Mouse (Mus musculus) liver, embryonic 14.5 days (tissue): ENCODE results near the gene H2-DMa. TPM values are rescaled to one million over a fixed set of nuclear protein-coding genes. Genes with fewer than 3 reads are reported as not detected.
A peak's percentile ranks its signal among the peaks of the same experiment; 100 is the strongest.

Source experiments
- ATAC-seq: fragments of 200-750 bp; cut with Nextera tagmentation; 2 replicates; pipeline ENCODE4 v1.8.0; 2017; ENCODE audit warnings: moderate number of reproducible peaks, mild to moderate bottlenecking, moderate library complexity; ENCODE audit not compliant: insufficient read depth
- DNase-seq, 3 experiments: peaks; one replicate each; pipeline ENCODE4 v3.0.0-alpha.2; 2012 to 2013; ENCODE audit warnings: low read depth in 3 of 3, low spot score in 3 of 3
- H3K27ac ChIP-seq: fragments of 300-500 bp; sonication (generic); 2 replicates; pipeline ENCODE4 v1.5.1; 2014; ENCODE audit warnings: moderate library complexity, mild to moderate bottlenecking, control low read depth, inconsistent platforms
- H3K27me3 ChIP-seq: fragments of 300-500 bp; sonication (generic); 2 replicates; pipeline ENCODE4 v1.6.1; 2014; ENCODE audit warnings: mild to moderate bottlenecking, low read length, moderate library complexity; ENCODE audit not compliant: control insufficient read depth, insufficient read depth
- H3K36me3 ChIP-seq: fragments of 300-500 bp; sonication (generic); replicated peaks from 2 replicates; pipeline ENCODE4 v1.6.1; 2014; ENCODE audit warnings: low read depth; ENCODE audit not compliant: control insufficient read depth, insufficient read depth
- H3K4me1 ChIP-seq, 2 experiments: fragments of 200-500 bp in 1 of 2; fragments of 300-500 bp in 1 of 2; sonication (generic) in 1 of 2; replicated peaks; 2 replicates each; pipeline ENCODE4 v1.6.1; 2012 to 2014; ENCODE audit warnings: antibody characterized with exemption in 1 of 2, inconsistent platforms in 1 of 2, low read length in 1 of 2; ENCODE audit not compliant: control insufficient read depth in 2 of 2, insufficient read depth in 2 of 2
- H3K4me2 ChIP-seq: fragments of 300-500 bp; sonication (generic); 2 replicates; pipeline ENCODE4 v1.6.1; 2014; ENCODE audit warnings: low read depth, mild to moderate bottlenecking, control low read depth, moderate library complexity
- H3K4me3 ChIP-seq, 2 experiments: fragments of 200-500 bp in 1 of 2; fragments of 300-500 bp in 1 of 2; sonication (generic) in 1 of 2; 2 replicates each; pipeline ENCODE4 v1.5.1; 2012 to 2014; ENCODE audit warnings: low read depth in 2 of 2, low read length in 2 of 2, mild to moderate bottlenecking in 2 of 2, control low read depth in 1 of 2, inconsistent platforms in 1 of 2, moderate library complexity in 1 of 2; ENCODE audit not compliant: insufficient read depth in 1 of 2
- H3K9ac ChIP-seq: fragments of 300-500 bp; sonication (generic); replicated peaks from 2 replicates; pipeline ENCODE4 v1.6.1; 2014; ENCODE audit warnings: mild to moderate bottlenecking, control low read depth, moderate library complexity
- H3K9me3 ChIP-seq: fragments of 300-500 bp; sonication (generic); 2 replicates; pipeline ENCODE4 v1.6.1; 2016; ENCODE audit warnings: low read length, mixed read lengths; ENCODE audit not compliant: control insufficient read depth
- CTCF ChIP-seq: IDR thresholded peaks from 2 replicates; pipeline ENCODE4 v1.5.1; 2016; ENCODE audit warnings: antibody characterized with exemption, low read depth, control low read depth
- EP300 ChIP-seq: IDR thresholded peaks from 2 replicates; pipeline ENCODE4 v1.6.1; 2016; ENCODE audit warnings: antibody characterized with exemption, low read depth
- WGBS: fragments of 180-500 bp; shearing (Covaris S2); extraction: QIAGEN DNeasy Blood & Tissue Kit; methylation state at CpG from one replicate; pipeline ENCODE4 v1.1.7; 2014; ENCODE audit not compliant: insufficient replicate concordance; 5-methylcytosine and 5-hydroxymethylcytosine counted together
- polyA plus RNA-seq, 2 experiments: library from polyadenylated mRNA; depleted of rRNA in 1 of 2; stranded (reverse) in 1 of 2; unstranded in 1 of 2; fragments of >200 nt; fragmentation: Nextera tagmentation in 1 of 2; extraction: Ambion mirVana in 1 of 2; gene quantifications; 2 replicates each; pipeline versions ENCODE4 v1.2.1 to v1.2.3; 2012 to 2014

H2-DMa gene
- polyA plus RNA-seq, 2 experiments: 3.1 to 4.4 TPM

DNA sequence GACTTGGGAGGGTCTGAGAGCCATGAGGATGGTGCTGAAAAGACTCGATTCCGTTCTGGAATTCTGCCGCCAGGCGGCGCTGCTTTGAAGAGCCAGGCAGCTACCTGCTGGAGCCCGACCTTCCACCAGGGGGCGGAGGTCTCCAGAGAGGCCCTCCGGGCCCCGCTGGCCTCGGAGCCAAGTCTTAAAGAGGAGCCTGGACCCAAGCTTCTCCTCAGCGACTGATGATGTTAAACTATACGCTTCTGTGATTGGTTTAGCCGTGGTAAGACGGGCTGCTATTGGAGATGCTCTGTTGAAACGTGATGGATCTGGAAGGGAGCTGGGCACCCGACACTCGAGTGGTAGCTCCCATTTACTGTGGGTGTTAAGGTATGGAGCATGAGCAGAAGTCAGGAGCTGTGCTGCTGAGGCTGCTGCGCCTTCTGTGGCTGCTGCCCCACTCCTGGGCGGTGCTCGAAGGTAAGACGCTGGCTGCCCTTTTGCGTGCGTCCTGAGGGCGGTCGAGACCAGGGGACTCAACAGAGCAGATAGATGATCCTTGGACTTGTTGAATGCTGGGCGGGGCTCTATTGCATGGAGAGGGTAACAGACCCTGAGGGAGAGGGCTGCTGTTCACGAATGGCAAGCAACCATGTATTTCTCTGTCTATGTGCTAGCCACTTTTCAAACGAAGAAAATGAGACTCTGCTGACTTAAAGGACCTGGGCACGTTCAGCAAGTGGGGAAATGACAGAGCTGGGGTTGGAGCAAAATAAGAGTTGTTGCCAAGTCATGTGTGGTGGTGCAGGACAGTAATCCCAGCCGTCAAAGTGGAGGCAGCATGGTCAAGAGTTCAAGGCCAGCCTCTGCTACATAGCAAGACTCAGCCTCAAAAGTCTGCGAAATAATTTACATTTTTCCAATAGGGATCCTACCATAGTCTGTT lies 16.2 kb downstream of the H2-DMa start:
- no peaks in the 10 kb centered on the region for H3K36me3 ChIP-seq
- 6% methylated on average over 31 of the region's 31 CpGs for WGBS
- H3K27ac ChIP-seq: no peak overlapping the region
- H3K4me3 ChIP-seq: peak overlapping the region; percentile 7 to 27
- H3K4me1 ChIP-seq: peaks cover 3 to 12% of the 10 kb centered on the region in 2 experiments; a peak in 3 of 4 replicates
- peak; percentile 87 for ATAC-seq
- no peak overlapping the region for H3K9ac ChIP-seq
- H3K4me2 ChIP-seq: peak overlapping the region; percentile 48
- H3K9me3 ChIP-seq: no peaks in the 10 kb centered on the region
- DNase-seq: peak; percentile 88 to 90 (median 89)
- TF ChIP-seq EP300: no peak
- TF ChIP-seq CTCF: peak; percentile 100
- peaks cover 16% of the 10 kb centered on the region for H3K27me3 ChIP-seq

DNA sequence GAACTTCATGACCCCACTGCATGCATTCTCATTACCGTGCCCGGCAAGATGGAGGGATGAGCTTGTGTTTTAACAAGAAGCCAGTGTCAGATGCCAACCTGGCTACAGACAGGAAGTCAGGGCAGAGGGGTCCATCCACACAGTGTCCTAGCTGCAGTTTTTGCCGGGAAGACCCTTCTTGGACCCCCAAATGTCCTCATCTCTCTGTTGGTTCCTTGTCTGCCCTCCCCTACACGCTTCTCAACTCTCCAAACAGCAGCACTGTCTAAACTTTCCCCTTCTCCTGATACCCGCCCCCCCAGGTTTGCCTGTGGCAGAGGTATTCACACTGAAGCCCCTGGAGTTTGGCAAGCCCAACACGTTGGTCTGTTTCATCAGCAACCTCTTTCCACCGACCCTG lies 18.3 kb downstream of the H2-DMa start:
- H3K9ac ChIP-seq: no peak overlapping the region
- peaks cover 3 to 12% of the 10 kb centered on the region in 2 experiments; a peak in 3 of 4 replicates for H3K4me1 ChIP-seq
- no peak for TF ChIP-seq EP300
- no peak for TF ChIP-seq CTCF
- H3K27me3 ChIP-seq: peaks cover 19% of the 10 kb centered on the region
- ATAC-seq (no peak), DNase-seq (no peak)
- H3K9me3 ChIP-seq: no peaks in the 10 kb centered on the region
- WGBS: 55% methylated on average over 7 of the region's 7 CpGs
- H3K4me3 ChIP-seq: no peak overlapping the region
- no peaks in the 10 kb centered on the region for H3K36me3 ChIP-seq
- no peak overlapping the region for H3K27ac ChIP-seq
- H3K4me2 ChIP-seq: no peak overlapping the region

DNA sequence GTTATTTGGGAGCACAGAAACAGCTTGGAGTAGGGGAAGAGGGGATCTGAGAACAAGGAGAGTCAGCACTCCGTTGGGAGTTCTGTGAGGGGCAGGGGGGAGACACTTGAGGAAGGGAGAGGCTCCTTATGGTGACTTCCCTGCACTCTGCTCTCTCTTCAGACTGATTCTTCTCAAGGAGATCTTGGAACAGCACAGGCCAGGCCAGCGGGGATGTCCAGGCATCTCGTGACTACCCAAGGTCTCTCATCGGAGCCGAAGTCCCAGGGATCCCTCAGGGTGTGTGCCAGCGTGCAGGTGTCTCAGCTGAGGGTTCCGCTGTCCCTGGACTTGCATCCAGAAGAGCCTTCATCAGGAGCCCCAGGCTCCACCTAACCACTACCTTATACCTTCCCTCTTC lies 19.3 kb downstream of the H2-DMa start:
- 73% methylated on average over 7 of the region's 7 CpGs for WGBS

DNA sequence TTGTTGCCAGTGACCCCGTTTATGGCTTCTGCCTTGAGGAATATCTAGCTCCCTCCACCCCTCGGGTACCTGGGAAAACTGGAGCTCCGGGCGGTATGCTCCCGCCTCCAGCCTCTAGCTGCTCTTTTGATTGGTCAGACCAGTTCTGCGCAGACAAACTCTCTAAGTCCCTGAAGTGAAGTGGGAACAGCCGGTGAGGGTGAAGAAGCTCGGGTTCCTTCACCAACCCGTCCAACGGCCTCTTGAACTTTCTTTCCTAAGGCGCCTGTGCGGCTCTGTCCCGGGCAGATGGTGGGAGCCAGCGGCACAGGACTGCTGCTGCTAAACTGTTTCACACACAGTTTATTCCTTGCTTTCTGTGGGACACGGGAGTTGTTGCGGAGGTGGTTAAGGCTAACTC lies 20.1 kb downstream of the H2-DMa start:
- no peak for ATAC-seq
- H3K27me3 ChIP-seq: peaks cover 19% of the 10 kb centered on the region
- H3K27ac ChIP-seq: no peak overlapping the region
- peak overlapping the region; percentile 35 to 37 for H3K4me3 ChIP-seq
- peak overlapping the region; percentile 33; the same call in 1 of the 2 replicates for H3K9ac ChIP-seq
- H3K36me3 ChIP-seq: no peaks in the 10 kb centered on the region
- TF ChIP-seq CTCF: no peak
- TF ChIP-seq EP300: no peak
- no peak for DNase-seq
- 9% methylated on average over 16 of the region's 16 CpGs for WGBS
- H3K4me1 ChIP-seq: peaks cover 3 to 14% of the 10 kb centered on the region in 2 experiments; a peak in 3 of 4 replicates
- no peaks in the 10 kb centered on the region for H3K9me3 ChIP-seq
- peak overlapping the region; percentile 66 for H3K4me2 ChIP-seq

More for the DNA sequence above, 19.3 kb downstream of the H2-DMa start:
- ATAC-seq: no peak
- TF ChIP-seq CTCF: no peak
- TF ChIP-seq EP300: no peak
- H3K9ac ChIP-seq: no peak overlapping the region
- H3K4me2 ChIP-seq: no peak overlapping the region
- DNase-seq: no peak
- H3K27me3 ChIP-seq: peaks cover 19% of the 10 kb centered on the region
- no peaks in the 10 kb centered on the region for H3K36me3 ChIP-seq
- no peak overlapping the region for H3K27ac ChIP-seq
- no peaks in the 10 kb centered on the region for H3K9me3 ChIP-seq
- H3K4me3 ChIP-seq: no peak overlapping the region
- peaks cover 3 to 14% of the 10 kb centered on the region in 2 experiments; a peak in 3 of 4 replicates for H3K4me1 ChIP-seq

DNA sequence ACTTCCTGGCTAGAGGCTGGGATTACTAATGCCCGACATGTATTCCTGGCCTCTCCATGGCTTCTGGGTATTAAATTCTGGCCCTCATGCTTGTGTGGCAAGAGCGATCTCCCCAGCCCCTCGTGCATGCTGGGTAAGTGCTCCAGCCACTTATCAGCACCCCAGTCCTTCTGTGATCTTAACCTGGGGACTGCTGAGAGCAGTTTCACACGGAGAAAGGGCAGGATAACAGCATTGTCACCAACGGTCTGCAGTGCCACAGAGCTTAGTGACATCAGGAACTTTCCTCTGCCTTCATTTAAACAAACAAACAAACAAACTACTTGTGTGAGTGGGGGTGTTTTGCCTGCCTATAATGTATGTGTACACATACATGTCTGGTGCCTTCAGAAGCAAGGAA lies 20.9 kb downstream of the H2-DMa start:
- Histone ChIP-seq H3K4me3 (peak overlapping the region; percentile 10 to 16; a peak in 2 of 4 replicates), H3K36me3 (no peaks in the 10 kb centered on the region), H3K9ac (peak overlapping the region; percentile 23), H3K27ac (no peak overlapping the region), H3K4me2 (peak overlapping the region; percentile 66), H3K4me1 (peaks cover 3 to 14% of the 10 kb centered on the region in 2 experiments; a peak in 3 of 4 replicates), H3K9me3 (no peaks in the 10 kb centered on the region), H3K27me3 (peaks cover 19% of the 10 kb centered on the region)
- DNase-seq (no peak), ATAC-seq (peak; percentile 36; the same call in 1 of the 2 replicates)
- WGBS: 7% methylated on average over 5 of the region's 5 CpGs
- TF ChIP-seq CTCF (no peak), EP300 (0 out of 2 replicates have a peak, but pooled peaks have one; percentile 17)
